9 mouse cellular contexts compared by ENCODE assay signal in genomic region chr11:117881787-117882186, GRCm38 (mm10). TPM values are rescaled to one million over a fixed set of nuclear protein-coding genes. Genes with fewer than 3 reads are reported as not detected.
A peak's percentile ranks its signal among the peaks of the same experiment; 100 is the strongest.
DNase-seq lines count a peak whose midpoint lies in the region; ATAC-seq and TF ChIP-seq lines count a peak whose summit lies in the region.
"Had no signal": no experiment of that assay in that cellular context is flagged by ENCODE, and none has a peak within 500 bp of the region (broad histone marks: within the 10 kb centered on the region; RNA-seq: fewer than 3 reads in every experiment).

No protein-coding gene starts in this region.

- no peak overlapping the region for H3K4me3 ChIP-seq in midbrain, embryonic 13.5 days (replicated peaks)
- H3K4me3 ChIP-seq in midbrain, embryonic 15.5 days: no peak overlapping the region
- H3K4me3 ChIP-seq in bone marrow macrophage, adult 2 months (ENCODE audit: insufficient read depth, low read length): peak overlapping the region; percentile 14
- no peak overlapping the region for H3K4me3 ChIP-seq in kidney, embryonic 15.5 days (replicated peaks)

- ATAC-seq in midbrain, embryonic 13.5 days: no peak
- no peak for ATAC-seq in midbrain, embryonic 15.5 days (replicated peaks)
- 0 out of 2 replicates have a peak, but pooled peaks have one; percentile 44 for ATAC-seq in kidney, embryonic 15.5 days (replicated peaks; ENCODE audit: low FRiP score)

- no peaks in the 10 kb centered on the region for H3K36me3 ChIP-seq in midbrain, embryonic 13.5 days
- H3K36me3 ChIP-seq in midbrain, embryonic 15.5 days (replicated peaks): no peaks in the 10 kb centered on the region
- no peaks in the 10 kb centered on the region for H3K36me3 ChIP-seq in kidney, embryonic 15.5 days

- H3K4me2 ChIP-seq in midbrain, embryonic 13.5 days (replicated peaks): no peak overlapping the region
- H3K4me2 ChIP-seq in midbrain, embryonic 15.5 days: no peak overlapping the region
- peak overlapping the region; percentile 32; the same call in 1 of the 2 replicates for H3K4me2 ChIP-seq in kidney, embryonic 15.5 days

- TF ChIP-seq CTCF in bone marrow macrophage, adult 2 months (IDR thresholded peaks at IDR 0.05; ENCODE audit: low read depth, low read length): no peak

- TF ChIP-seq POLR2A in bone marrow macrophage, adult 2 months (IDR thresholded peaks at IDR 0.05; ENCODE audit: borderline replicate concordance, low read depth, low read length): no peak

- H3K9me3 ChIP-seq in midbrain, embryonic 13.5 days: no peaks in the 10 kb centered on the region
- H3K9me3 ChIP-seq in midbrain, embryonic 15.5 days: no peaks in the 10 kb centered on the region
- no peaks in the 10 kb centered on the region for H3K9me3 ChIP-seq in kidney, embryonic 15.5 days (replicated peaks)

- 17% methylated on average over 7 of the region's 8 CpGs for WGBS in midbrain, embryonic 13.5 days
- WGBS in midbrain, embryonic 15.5 days: 18% methylated on average over 8 of the region's 8 CpGs
- 2% methylated on average over 8 of the region's 8 CpGs for whole genome bisulfite sequencing in kidney, embryonic 15.5 days

- H3K4me1 ChIP-seq in midbrain, embryonic 13.5 days (replicated peaks): peaks cover 32% of the 10 kb centered on the region
- H3K4me1 ChIP-seq in midbrain, embryonic 15.5 days: peaks cover 20% of the 10 kb centered on the region
- peaks cover 65% of the 10 kb centered on the region for H3K4me1 ChIP-seq in bone marrow macrophage, adult 2 months (ENCODE audit: control insufficient read depth, insufficient read depth, low read length)
- peaks cover 69% of the 10 kb centered on the region for H3K4me1 ChIP-seq in kidney, embryonic 15.5 days

- 0 out of 2 replicates have a peak, but pooled peaks cover 6% of the 10 kb centered on the region for H3K27me3 ChIP-seq in midbrain, embryonic 13.5 days
- no peaks in the 10 kb centered on the region for H3K27me3 ChIP-seq in midbrain, embryonic 15.5 days (replicated peaks)
- H3K27me3 ChIP-seq in kidney, embryonic 15.5 days: no peaks in the 10 kb centered on the region

- 0 out of 2 replicates have a peak overlapping the region, but pooled peaks have one; percentile 19 for H3K9ac ChIP-seq in midbrain, embryonic 13.5 days (replicated peaks)
- no peak overlapping the region for H3K9ac ChIP-seq in midbrain, embryonic 15.5 days
- no peak overlapping the region for H3K9ac ChIP-seq in kidney, embryonic 15.5 days

- peak; percentile 77 to 82 for DNase-seq in lung, postnatal 4 days
- DNase-seq in thymus, adult 18-20 months: no peak
- DNase-seq in gastrocnemius, postnatal 10 days: no peak
- DNase-seq in spleen, adult 12 weeks (ENCODE audit: low spot score): no peak

- H3K27ac ChIP-seq in midbrain, embryonic 13.5 days: no peak overlapping the region
- no peak overlapping the region for H3K27ac ChIP-seq in midbrain, embryonic 15.5 days
- H3K27ac ChIP-seq in bone marrow macrophage, adult 2 months (ENCODE audit: insufficient read depth, low read depth, low read length): peak overlapping the region; percentile 99
- H3K27ac ChIP-seq in kidney, embryonic 15.5 days: peak overlapping the region; percentile 86

RNA-seq across cellular contexts. Expression of gene Tha1, which starts 8.5 kb away (rescaled TPM):
- 2.6 and 3.0 TPM in 2 replicates for polyA plus RNA-seq in midbrain, embryonic 13.5 days (2015; fragmentation: Nextera tagmentation; extraction: Ambion mirVana)
- polyA plus RNA-seq in midbrain, embryonic 15.5 days (2015; fragmentation: Nextera tagmentation; extraction: Ambion mirVana): 5.3 and 5.6 TPM in 2 replicates
- polyA plus RNA-seq in bone marrow macrophage, adult 2 months (2012; ENCODE audit: insufficient read depth, insufficient read length, missing spikeins): 2.8 and 4.5 TPM in 2 replicates
- 5.3 TPM in 2 replicates for polyA plus RNA-seq in kidney, embryonic 15.5 days (2015; fragmentation: Nextera tagmentation; extraction: Ambion mirVana)
- total RNA-seq in gastrocnemius, postnatal 10 days (2021): 1 to 10 TPM; 4.7 to 5.6 TPM

RNA-seq across cellular contexts. Expression of gene Tmem235, which starts 21.2 kb away (rescaled TPM):
- polyA plus RNA-seq in midbrain, embryonic 13.5 days (2015; fragmentation: Nextera tagmentation; extraction: Ambion mirVana): not detected in 2 replicates
- polyA plus RNA-seq in midbrain, embryonic 15.5 days (2015; fragmentation: Nextera tagmentation; extraction: Ambion mirVana): not detected in 2 replicates
- polyA plus RNA-seq in bone marrow macrophage, adult 2 months (2012; ENCODE audit: insufficient read depth, insufficient read length, missing spikeins): not detected in 2 replicates
- not detected in 2 replicates for polyA plus RNA-seq in kidney, embryonic 15.5 days (2015; fragmentation: Nextera tagmentation; extraction: Ambion mirVana)
- not detected for total RNA-seq in gastrocnemius, postnatal 10 days (2021)
- polyA plus RNA-seq: limb, embryonic 14.5 days had no signal

RNA-seq across cellular contexts. Expression of gene Birc5, which starts 32.7 kb away (rescaled TPM):
- polyA plus RNA-seq in midbrain, embryonic 13.5 days (2015; fragmentation: Nextera tagmentation; extraction: Ambion mirVana): 99.1 and 105 TPM in 2 replicates
- 29.4 and 32.8 TPM in 2 replicates for polyA plus RNA-seq in midbrain, embryonic 15.5 days (2015; fragmentation: Nextera tagmentation; extraction: Ambion mirVana)
- 97.3 and 103 TPM in 2 replicates for polyA plus RNA-seq in bone marrow macrophage, adult 2 months (2012; ENCODE audit: insufficient read depth, insufficient read length, missing spikeins)
- 310 and 329 TPM in 2 replicates for polyA plus RNA-seq in kidney, embryonic 15.5 days (2015; fragmentation: Nextera tagmentation; extraction: Ambion mirVana)
- total RNA-seq in gastrocnemius, postnatal 10 days (2021): 10 to 100 TPM; 11.4 to 13.2 TPM

RNA-seq across cellular contexts. Expression of gene Tk1, which starts 55.9 kb away (rescaled TPM):
- polyA plus RNA-seq in midbrain, embryonic 13.5 days (2015; fragmentation: Nextera tagmentation; extraction: Ambion mirVana): 34.5 and 36.2 TPM in 2 replicates
- 15.3 and 19.7 TPM in 2 replicates for polyA plus RNA-seq in midbrain, embryonic 15.5 days (2015; fragmentation: Nextera tagmentation; extraction: Ambion mirVana)
- 56.8 and 70.1 TPM in 2 replicates for polyA plus RNA-seq in bone marrow macrophage, adult 2 months (2012; ENCODE audit: insufficient read depth, insufficient read length, missing spikeins)
- polyA plus RNA-seq in kidney, embryonic 15.5 days (2015; fragmentation: Nextera tagmentation; extraction: Ambion mirVana): 127 and 128 TPM in 2 replicates
- 10 to 100 TPM; 14.3 to 20.5 TPM for total RNA-seq in gastrocnemius, postnatal 10 days (2021)

RNA-seq across cellular contexts. Expression of gene Afmid, which starts 56.1 kb away (rescaled TPM):
- polyA plus RNA-seq in midbrain, embryonic 13.5 days (2015; fragmentation: Nextera tagmentation; extraction: Ambion mirVana): 4.1 and 4.3 TPM in 2 replicates
- 4.9 and 5.4 TPM in 2 replicates for polyA plus RNA-seq in midbrain, embryonic 15.5 days (2015; fragmentation: Nextera tagmentation; extraction: Ambion mirVana)
- polyA plus RNA-seq in bone marrow macrophage, adult 2 months (2012; ENCODE audit: insufficient read depth, insufficient read length, missing spikeins): 3.5 and 9.9 TPM in 2 replicates
- 3.9 and 6.7 TPM in 2 replicates for polyA plus RNA-seq in kidney, embryonic 15.5 days (2015; fragmentation: Nextera tagmentation; extraction: Ambion mirVana)
- total RNA-seq in gastrocnemius, postnatal 10 days (2021): 1 to 10 TPM; 5.1 to 5.3 TPM

Comparison
In these comparisons a context has a peak if more than half of its experiments do, and no peak if none do; other contexts are left out.
1. H3K27ac ChIP-seq: peak in bone marrow macrophage, adult 2 months (single experiment) and kidney, embryonic 15.5 days (single experiment); none in midbrain, embryonic 13.5 days (single experiment) and midbrain, embryonic 15.5 days (single experiment).
2. DNase-seq: peak in lung, postnatal 4 days (2 of 2); none in thymus, adult 18-20 months (0 of 2), gastrocnemius, postnatal 10 days (single experiment) and spleen, adult 12 weeks (single experiment).